Mouse (Mus musculus) spleen, adult 2 months (tissue): ENCODE measurements around the gene Atp6v0c. TPM values are rescaled to one million over a fixed set of nuclear protein-coding genes. Genes with fewer than 3 reads are reported as not detected.
"Not testable (repeated sequence)": the region's sequence is repeated elsewhere in the genome, so short reads cannot be mapped to it uniquely, and the experiment has no call there.

ENCODE experiments used
- DNase-seq, 2 experiments: peaks; one replicate each; pipeline versions ENCODE4 v3.0.0 to v3.0.0-alpha.2; 2012 to 2021; ENCODE audit warnings: low spot score in 2 of 2, low read depth in 1 of 2
- H3K27ac ChIP-seq: fragments of 200-500 bp; 2 replicates; pipeline ENCODE4 v1.5.1; 2012; ENCODE audit warnings: low read length, inconsistent platforms; ENCODE audit not compliant: insufficient read depth
- H3K27me3 ChIP-seq: fragments of 200-500 bp; 2 replicates; pipeline ENCODE4 v1.6.1; 2012; ENCODE audit warnings: mild to moderate bottlenecking, moderate library complexity, low read length, inconsistent platforms; ENCODE audit not compliant: control insufficient read depth, insufficient read depth
- H3K36me3 ChIP-seq: fragments of 200-500 bp; 2 replicates; pipeline ENCODE4 v1.6.1; 2012; ENCODE audit warnings: mild to moderate bottlenecking, low read length, inconsistent platforms; ENCODE audit not compliant: control insufficient read depth, insufficient read depth
- H3K4me1 ChIP-seq: fragments of 200-500 bp; 2 replicates; pipeline ENCODE4 v1.6.1; 2011; ENCODE audit warnings: inconsistent platforms; ENCODE audit not compliant: control insufficient read depth, insufficient read depth, insufficient read length
- H3K4me3 ChIP-seq: fragments of 200-500 bp; 2 replicates; pipeline ENCODE4 v1.5.1; 2011; ENCODE audit warnings: mild to moderate bottlenecking, inconsistent platforms; ENCODE audit not compliant: insufficient read depth, insufficient read length; ENCODE audit errors: extremely low read depth
- CTCF ChIP-seq: fragments of 200-500 bp; IDR thresholded peaks from 2 replicates; pipeline ENCODE4 v1.5.1; 2011; ENCODE audit warnings: mild to moderate bottlenecking, inconsistent platforms; ENCODE audit not compliant: insufficient read depth, insufficient read length, insufficient replicate concordance; ENCODE audit errors: extremely low read depth
- POLR2A ChIP-seq: fragments of 200-500 bp; IDR thresholded peaks from 2 replicates; pipeline ENCODE4 v1.6.1; 2011; ENCODE audit warnings: low read depth, low read length, inconsistent platforms
- WGBS: fragments of 180-500 bp; shearing (Covaris S2); methylation state at CpG from one replicate; pipeline ENCODE4 v1.1.7; 2018; 5-methylcytosine and 5-hydroxymethylcytosine counted together
- polyA plus RNA-seq: library from polyadenylated mRNA; depleted of rRNA; stranded (reverse); fragments of >200 nt; gene quantifications from 2 replicates; pipeline ENCODE4 v1.2.3, GENCODE M21; 2012

Atp6v0c gene
- polyA plus RNA-seq, 1 experiment, result 481 TPM

GRCm38 (mm10) chr17:24139256-24139655 is 30.2 kb downstream of the Atp6v0c start:
- no peaks in the 10 kb centered on the region for H3K27me3 ChIP-seq
- no peaks in the 10 kb centered on the region for H3K36me3 ChIP-seq
- DNase-seq, result no peak
- WGBS, result 40% methylated on average over 3 of the region's 3 CpGs
- H3K4me1 ChIP-seq, result peaks cover 11% of the 10 kb centered on the region
- TF ChIP-seq POLR2A, result no peak
- no peak for TF ChIP-seq CTCF
- no peak overlapping the region for H3K4me3 ChIP-seq
- H3K27ac ChIP-seq, result no peak overlapping the region

- 70% methylated on average over 2 of the region's 2 CpGs for WGBS
- H3K4me3 ChIP-seq, result no peak overlapping the region
- H3K27ac ChIP-seq, result no peak overlapping the region
- H3K27me3 ChIP-seq, result no peaks in the 10 kb centered on the region
- TF ChIP-seq CTCF (no peak), POLR2A (no peak)
- no peak for DNase-seq
- no peaks in the 10 kb centered on the region for H3K36me3 ChIP-seq
- peaks cover 11% of the 10 kb centered on the region for H3K4me1 ChIP-seq
These were observed 32.1 kb downstream of the Atp6v0c start for GRCm38 (mm10) chr17:24137226-24137880.

DNA sequence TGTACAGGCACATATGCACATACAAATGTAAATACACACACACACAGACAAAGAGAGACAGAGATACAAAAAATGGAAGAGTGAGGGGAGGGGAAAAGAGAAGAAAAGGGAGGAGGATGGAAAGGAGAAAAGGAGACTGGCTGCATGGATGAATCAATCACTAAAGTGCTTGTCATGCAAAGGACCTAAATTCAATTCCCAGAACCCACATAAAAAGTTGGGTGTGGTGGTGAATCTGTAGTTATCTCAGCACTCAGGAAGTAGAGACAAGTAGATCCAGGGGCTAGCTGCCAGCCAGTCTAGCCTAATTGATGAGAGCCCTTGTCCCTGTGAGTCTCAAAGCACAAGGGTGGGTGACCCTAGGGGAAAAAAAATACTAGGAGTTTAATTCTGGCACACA is 35.4 kb downstream of the Atp6v0c start:
- Histone ChIP-seq H3K4me3 (no peak overlapping the region), H3K36me3 (no peaks in the 10 kb centered on the region), H3K4me1 (peaks cover 3% of the 10 kb centered on the region; the same call in 1 of the 2 replicates), H3K27ac (no peak overlapping the region), H3K27me3 (no peaks in the 10 kb centered on the region)
- no peak for DNase-seq
- TF ChIP-seq CTCF, result no peak
- TF ChIP-seq POLR2A, result no peak

GRCm38 (mm10) chr17:24132919-24133318 is 36.6 kb downstream of the Atp6v0c start:
- H3K36me3 ChIP-seq, H3K4me3 ChIP-seq, DNase-seq, H3K27ac ChIP-seq, H3K27me3 ChIP-seq, H3K4me1 ChIP-seq: not testable (repeated sequence)
- 92% methylated on average over 4 of the region's 4 CpGs for WGBS

DNA sequence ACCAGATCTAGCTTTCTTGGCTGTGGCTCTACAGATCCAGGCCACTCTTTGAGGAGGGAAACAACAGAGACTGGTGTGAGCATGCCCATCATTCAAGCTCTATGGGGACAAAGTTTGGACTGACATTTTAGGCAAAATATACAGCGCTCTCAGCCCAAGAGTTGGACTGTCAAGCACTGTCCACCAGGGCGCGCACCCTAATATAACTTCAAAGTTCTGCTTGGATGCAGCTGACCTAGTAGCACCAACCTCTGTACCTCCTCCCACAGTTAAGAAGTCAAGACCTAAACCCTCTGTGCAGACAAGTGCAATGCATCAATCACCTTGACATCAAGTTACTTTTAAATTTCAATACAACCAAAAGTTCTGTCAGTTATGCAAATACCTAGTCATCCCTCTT is 37.9 kb downstream of the Atp6v0c start:
- TF ChIP-seq POLR2A (no peak), CTCF (no peak)
- 98% methylated on average over 3 of the region's 3 CpGs for WGBS
- no peak overlapping the region for H3K27ac ChIP-seq
- H3K36me3 ChIP-seq, result no peaks in the 10 kb centered on the region
- H3K4me1 ChIP-seq, result no peaks in the 10 kb centered on the region; the same call in none of the 2 replicates
- no peak for DNase-seq
- H3K4me3 ChIP-seq, result no peak overlapping the region
- no peaks in the 10 kb centered on the region for H3K27me3 ChIP-seq

DNA sequence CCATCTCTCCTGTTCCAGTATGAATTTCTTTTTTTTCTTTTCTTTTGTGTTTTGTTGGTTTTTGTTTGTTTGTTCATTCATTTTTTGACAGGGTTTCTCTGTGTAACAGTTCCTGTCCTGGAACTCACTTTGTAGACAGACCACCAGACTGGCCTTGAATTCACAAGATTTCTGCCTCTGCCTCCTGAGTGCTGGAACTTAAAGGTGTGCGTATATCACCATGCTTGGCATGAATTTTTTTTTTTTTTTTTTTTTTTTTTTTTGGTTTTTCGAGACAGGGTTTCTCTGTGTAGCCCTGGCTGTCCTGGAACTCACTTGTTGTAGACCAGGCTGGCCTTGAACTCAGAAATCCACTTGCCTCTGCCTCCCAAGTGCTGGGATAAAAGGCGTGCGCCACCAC is 40.3 kb downstream of the Atp6v0c start:
- 87% methylated on average over 4 of the region's 4 CpGs for WGBS
- H3K4me1 ChIP-seq, DNase-seq, H3K27ac ChIP-seq, H3K36me3 ChIP-seq, H3K27me3 ChIP-seq, H3K4me3 ChIP-seq: not testable (repeated sequence)

DNA sequence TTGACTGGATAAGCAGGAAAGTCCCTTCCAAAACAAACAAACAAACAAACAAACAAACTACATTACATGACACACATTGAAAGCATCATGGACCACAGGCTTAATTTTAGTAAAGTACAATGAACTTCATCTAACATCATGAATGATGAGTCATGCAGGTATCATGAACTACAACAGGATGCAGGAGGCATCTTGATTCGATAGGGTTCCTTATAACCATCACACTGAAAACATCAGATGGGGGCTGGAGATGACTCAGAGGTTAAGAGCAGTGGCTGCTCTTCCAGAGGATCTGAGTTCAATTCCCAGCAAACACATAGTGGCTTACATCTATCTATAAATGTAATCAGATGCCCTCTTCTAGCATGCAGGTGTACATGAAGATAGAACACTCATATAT is 41.9 kb downstream of the Atp6v0c start:
- no peaks in the 10 kb centered on the region for H3K27me3 ChIP-seq
- WGBS, result 46% methylated on average over 1 of the region's 1 CpGs
- TF ChIP-seq CTCF (no peak), POLR2A (no peak)
- no peaks in the 10 kb centered on the region for H3K36me3 ChIP-seq
- no peak for DNase-seq
- no peak overlapping the region for H3K4me3 ChIP-seq
- H3K27ac ChIP-seq, result no peak overlapping the region
- H3K4me1 ChIP-seq, result peaks cover 3% of the 10 kb centered on the region
